Mouse (Mus musculus): Measurements from ENCODE around the gene Gm20738.
"Not testable (repeated sequence)": the region's sequence is repeated elsewhere in the genome, so short reads cannot be mapped to it uniquely, and the experiment has no call there.

Gm20738 gene

GRCm38 (mm10) chrY:37957511-37957910 lies at the start of gene Gm20738:
Gm20738 (plus strand) TSS chrY:37957811.
- DNase-seq, result not testable (repeated sequence)
